ENCODE assay signal across 29 mouse cellular contexts in genomic region chr13:45405194-45405810, GRCm38 (mm10). TPM values are rescaled to one million over a fixed set of nuclear protein-coding genes. Genes with fewer than 3 reads are reported as not detected.
DNase-seq lines count a peak whose midpoint lies in the region; ATAC-seq and TF ChIP-seq lines count a peak whose summit lies in the region.
"Had no signal": no experiment of that assay in that cellular context is flagged by ENCODE, and none has a peak within 500 bp of the region (broad histone marks: within the 10 kb centered on the region; RNA-seq: fewer than 3 reads in every experiment).

No protein-coding gene starts in this region.

- H3K36me3 ChIP-seq in heart, embryonic 10.5 days = peaks cover 58% of the 10 kb centered on the region
- peaks cover 54% of the 10 kb centered on the region for H3K36me3 ChIP-seq in heart, embryonic 12.5 days
- peaks cover 21% of the 10 kb centered on the region for H3K36me3 ChIP-seq in liver, embryonic 11.5 days (ENCODE audit: control insufficient read depth, insufficient read depth, low read length)
- H3K36me3 ChIP-seq in liver, embryonic 16.5 days (ENCODE audit: control insufficient read depth, insufficient read depth) = peaks cover 51% of the 10 kb centered on the region
- H3K36me3 ChIP-seq in kidney, embryonic 15.5 days = peaks cover 64% of the 10 kb centered on the region
- peaks cover 30% of the 10 kb centered on the region for H3K36me3 ChIP-seq in stomach, postnatal 0 days (ENCODE audit: control insufficient read depth, insufficient read depth, low read length)
- H3K36me3 ChIP-seq: G1E had no signal

- no peak for DNase-seq in heart, embryonic 10.5 days (ENCODE audit: low spot score)
- no peak for DNase-seq in liver, embryonic 11.5 days (ENCODE audit: low spot score)
- no peak for DNase-seq in stomach, postnatal 0 days (ENCODE audit: low spot score)
- no peak for DNase-seq in adrenal gland, postnatal 4 days (ENCODE audit: low spot score in 2 of 2)
- DNase-seq: adrenal gland, postnatal 10 days; cerebellum, adult 11-12 months; cerebellum, adult 9-11 months; forebrain, postnatal 0 days; gastrocnemius, postnatal 10 days; heart, postnatal 4 days; kidney, adult 8-10 months; kidney, postnatal 36 days; lung, embryonic 14.5 days; midbrain, embryonic 14.5 days; retina, postnatal 1 day; right cerebral cortex, postnatal 14 days; thymus, postnatal 14 days had no signal

- no peak for ATAC-seq in heart, embryonic 12.5 days (ENCODE audit: insufficient number of reproducible peaks, low FRiP score)
- ATAC-seq in liver, embryonic 11.5 days (replicated peaks; ENCODE audit: low FRiP score) = peak; percentile 67
- ATAC-seq in liver, embryonic 16.5 days (ENCODE audit: low read depth) = peak; percentile 52
- no peak for ATAC-seq in kidney, embryonic 15.5 days (replicated peaks; ENCODE audit: low FRiP score)
- ATAC-seq in stomach, postnatal 0 days (ENCODE audit: low FRiP score, low TSS enrichment) = no peak
- ATAC-seq: forebrain, postnatal 0 days; Patski had no signal

- peak overlapping the region; percentile 48; the same call in 1 of the 2 replicates for H3K27ac ChIP-seq in heart, embryonic 10.5 days
- H3K27ac ChIP-seq in heart, embryonic 12.5 days (ENCODE audit: poor library complexity, severe bottlenecking) = no peak overlapping the region
- peak overlapping the region; percentile 19; the same call in 1 of the 2 replicates for H3K27ac ChIP-seq in bone marrow, adult 2 months (ENCODE audit: control insufficient read depth, insufficient read depth, low read depth, low read length, poor library complexity)
- peak overlapping the region; percentile 92 for H3K27ac ChIP-seq in liver, embryonic 11.5 days (ENCODE audit: low read depth, low read length)
- peak overlapping the region; percentile 88 for H3K27ac ChIP-seq in liver, embryonic 16.5 days (ENCODE audit: low read length)
- no peak overlapping the region for H3K27ac ChIP-seq in kidney, embryonic 15.5 days
- H3K27ac ChIP-seq in stomach, postnatal 0 days (replicated peaks) = no peak overlapping the region
- H3K27ac ChIP-seq: embryonic facial prominence, embryonic 15.5 days; forebrain, embryonic 12.5 days; hindbrain, embryonic 13.5 days; layer of hippocampus, adult 2 months; limb, embryonic 13.5 days; stomach, embryonic 15.5 days had no signal

- no peaks in the 10 kb centered on the region for H3K27me3 ChIP-seq in heart, embryonic 10.5 days (ENCODE audit: insufficient read depth, poor library complexity, severe bottlenecking)
- H3K27me3 ChIP-seq in heart, embryonic 12.5 days (replicated peaks) = no peaks in the 10 kb centered on the region
- H3K27me3 ChIP-seq in liver, embryonic 11.5 days (replicated peaks; ENCODE audit: control insufficient read depth, insufficient read depth, low read length) = no peaks in the 10 kb centered on the region; the same call in 1 of the 2 replicates
- no peaks in the 10 kb centered on the region for H3K27me3 ChIP-seq in liver, embryonic 16.5 days (ENCODE audit: control insufficient read depth, insufficient read depth, low read depth, low read length)
- no peaks in the 10 kb centered on the region for H3K27me3 ChIP-seq in kidney, embryonic 15.5 days
- H3K27me3 ChIP-seq in stomach, postnatal 0 days (ENCODE audit: control insufficient read depth, insufficient read depth, low read length) = no peaks in the 10 kb centered on the region
- H3K27me3 ChIP-seq: embryonic facial prominence, embryonic 15.5 days; forebrain, embryonic 12.5 days; limb, embryonic 13.5 days; Patski; stomach, embryonic 15.5 days had no signal

- TF ChIP-seq EP300 in stomach, postnatal 0 days (optimal IDR thresholded peaks at IDR 0.05) = no peak

- H3K9me3 ChIP-seq in heart, embryonic 10.5 days = no peaks in the 10 kb centered on the region
- H3K9me3 ChIP-seq in heart, embryonic 12.5 days (replicated peaks) = no peaks in the 10 kb centered on the region
- H3K9me3 ChIP-seq in liver, embryonic 11.5 days (ENCODE audit: control insufficient read depth, low read length) = no peaks in the 10 kb centered on the region
- no peaks in the 10 kb centered on the region for H3K9me3 ChIP-seq in liver, embryonic 16.5 days (replicated peaks; ENCODE audit: control insufficient read depth, low read length)
- H3K9me3 ChIP-seq in kidney, embryonic 15.5 days (replicated peaks) = no peaks in the 10 kb centered on the region
- no peaks in the 10 kb centered on the region for H3K9me3 ChIP-seq in stomach, postnatal 0 days (ENCODE audit: control insufficient read depth, low read length)
- H3K9me3 ChIP-seq: embryonic facial prominence, embryonic 15.5 days; forebrain, embryonic 12.5 days; G1E; hindbrain, embryonic 13.5 days; limb, embryonic 13.5 days; stomach, embryonic 15.5 days had no signal

- no peak overlapping the region for H3K9ac ChIP-seq in heart, embryonic 12.5 days
- peak overlapping the region; percentile 1; the same call in 1 of the 2 replicates for H3K9ac ChIP-seq in liver, embryonic 11.5 days (ENCODE audit: low read depth, low read length)
- peak overlapping the region; percentile 20 for H3K9ac ChIP-seq in liver, embryonic 16.5 days (ENCODE audit: low read depth, low read length)
- H3K9ac ChIP-seq in kidney, embryonic 15.5 days = no peak overlapping the region
- H3K9ac ChIP-seq in stomach, postnatal 0 days (ENCODE audit: low read length) = no peak overlapping the region
- H3K9ac ChIP-seq: embryonic facial prominence, embryonic 15.5 days; forebrain, embryonic 12.5 days; forebrain, postnatal 0 days; hindbrain, embryonic 13.5 days; limb, embryonic 13.5 days; lung, embryonic 14.5 days; stomach, embryonic 15.5 days had no signal

- peaks cover 21% of the 10 kb centered on the region for H3K4me1 ChIP-seq in heart, embryonic 10.5 days
- peaks cover 15% of the 10 kb centered on the region for H3K4me1 ChIP-seq in heart, embryonic 12.5 days (replicated peaks)
- peaks cover 6% of the 10 kb centered on the region for H3K4me1 ChIP-seq in bone marrow, adult 2 months (ENCODE audit: control insufficient read depth, insufficient read depth, low read length)
- H3K4me1 ChIP-seq in liver, embryonic 11.5 days (replicated peaks; ENCODE audit: control insufficient read depth, insufficient read depth, low read length) = peaks cover 54% of the 10 kb centered on the region
- peaks cover 62% of the 10 kb centered on the region for H3K4me1 ChIP-seq in liver, embryonic 16.5 days (ENCODE audit: control insufficient read depth, low read depth, low read length)
- peaks cover 5% of the 10 kb centered on the region for H3K4me1 ChIP-seq in kidney, embryonic 15.5 days
- H3K4me1 ChIP-seq in stomach, postnatal 0 days (replicated peaks; ENCODE audit: control insufficient read depth, insufficient read depth) = no peaks in the 10 kb centered on the region
- H3K4me1 ChIP-seq: forebrain, embryonic 12.5 days; stomach, embryonic 15.5 days had no signal

- H3K4me3 ChIP-seq in heart, embryonic 10.5 days = no peak overlapping the region
- no peak overlapping the region for H3K4me3 ChIP-seq in heart, embryonic 12.5 days
- H3K4me3 ChIP-seq in bone marrow, adult 2 months (replicated peaks; ENCODE audit: control insufficient read depth, low read depth, low read length) = no peak overlapping the region
- H3K4me3 ChIP-seq in liver, embryonic 11.5 days (ENCODE audit: low read depth, low read length) = no peak overlapping the region
- H3K4me3 ChIP-seq in liver, embryonic 16.5 days (ENCODE audit: low read depth, low read length) = no peak overlapping the region
- no peak overlapping the region for H3K4me3 ChIP-seq in kidney, embryonic 15.5 days (replicated peaks)
- H3K4me3 ChIP-seq in stomach, postnatal 0 days (ENCODE audit: low read depth, low read length) = no peak overlapping the region
- H3K4me3 ChIP-seq: embryonic facial prominence, embryonic 15.5 days; forebrain, embryonic 12.5 days; hindbrain, embryonic 13.5 days; layer of hippocampus, adult 2 months; limb, embryonic 13.5 days; stomach, embryonic 15.5 days had no signal

- no peak for TF ChIP-seq POLR2A in bone marrow, adult 2 months (IDR thresholded peaks at IDR 0.05; ENCODE audit: borderline replicate concordance, control insufficient read depth, low read depth, low read length)

- TF ChIP-seq CTCF in bone marrow, adult 2 months (IDR thresholded peaks at IDR 0.05; ENCODE audit: control insufficient read depth, insufficient read depth, low read length) = no peak
- TF ChIP-seq CTCF in stomach, postnatal 0 days (IDR thresholded peaks at IDR 0.05; ENCODE audit: low read depth) = no peak

- 86% methylated on average over 6 of the region's 6 CpGs for WGBS in heart, embryonic 10.5 days
- WGBS in heart, embryonic 12.5 days = 85% methylated on average over 6 of the region's 6 CpGs
- 67% methylated on average over 6 of the region's 6 CpGs for WGBS in bone marrow, adult 2 months
- WGBS in liver, embryonic 11.5 days = 58% methylated on average over 6 of the region's 6 CpGs
- 39% methylated on average over 6 of the region's 6 CpGs for WGBS in liver, embryonic 16.5 days (ENCODE audit: insufficient replicate concordance)
- WGBS in kidney, embryonic 15.5 days = 93% methylated on average over 6 of the region's 6 CpGs
- WGBS in stomach, postnatal 0 days = 90% methylated on average over 6 of the region's 6 CpGs

- no peak overlapping the region for H3K4me2 ChIP-seq in heart, embryonic 12.5 days
- H3K4me2 ChIP-seq in liver, embryonic 11.5 days = peak overlapping the region; percentile 53
- H3K4me2 ChIP-seq in liver, embryonic 16.5 days (ENCODE audit: low read depth, low read length) = peak overlapping the region; percentile 49
- H3K4me2 ChIP-seq in kidney, embryonic 15.5 days = no peak overlapping the region
- no peak overlapping the region for H3K4me2 ChIP-seq in stomach, postnatal 0 days (replicated peaks; ENCODE audit: low read depth)
- H3K4me2 ChIP-seq: embryonic facial prominence, embryonic 15.5 days; forebrain, embryonic 12.5 days; hindbrain, embryonic 13.5 days; limb, embryonic 13.5 days; lung, embryonic 14.5 days; stomach, embryonic 15.5 days had no signal

RNA-seq across cellular contexts. Expression of gene Mylip, which starts 15.8 kb away (rescaled TPM):
- polyA plus RNA-seq in heart, embryonic 10.5 days (2016; fragmentation: Nextera tagmentation; extraction: Ambion mirVana) = 5.2 and 8.2 TPM in 2 replicates
- 6.3 and 6.9 TPM in 2 replicates for polyA plus RNA-seq in heart, embryonic 12.5 days (2016; fragmentation: Nextera tagmentation; extraction: Ambion mirVana)
- 19.3 and 20.0 TPM in 2 replicates for polyA plus RNA-seq in bone marrow, adult 2 months (2011; ENCODE audit: insufficient read depth, insufficient read length, low replicate concordance, missing spikeins)
- polyA plus RNA-seq in liver, embryonic 11.5 days (2014; fragmentation: Nextera tagmentation; extraction: Ambion mirVana) = 3.1 and 4.4 TPM in 2 replicates
- 7.7 and 8.0 TPM in 2 replicates for polyA plus RNA-seq in liver, embryonic 16.5 days (2015; fragmentation: Nextera tagmentation; extraction: Ambion mirVana)
- polyA plus RNA-seq in kidney, embryonic 15.5 days (2015; fragmentation: Nextera tagmentation; extraction: Ambion mirVana) = 13.1 and 14.8 TPM in 2 replicates
- 5.1 and 7.5 TPM in 2 replicates for polyA plus RNA-seq in stomach, postnatal 0 days (2015; fragmentation: Nextera tagmentation; extraction: Ambion mirVana)
- 10 to 100 TPM; 14.8 to 15.5 TPM for total RNA-seq in adrenal gland, postnatal 4 days (2021)

Comparison
In these comparisons a context has a peak if more than half of its experiments do, and no peak if none do; other contexts are left out.
1. H3K27ac ChIP-seq: peak in heart, embryonic 10.5 days (single experiment), bone marrow, adult 2 months (single experiment), liver, embryonic 11.5 days (single experiment) and liver, embryonic 16.5 days (single experiment); none in heart, embryonic 12.5 days (single experiment), kidney, embryonic 15.5 days (single experiment) and stomach, postnatal 0 days (single experiment).
2. ATAC-seq: peak in liver, embryonic 11.5 days (single experiment) and liver, embryonic 16.5 days (single experiment); none in heart, embryonic 12.5 days (single experiment), kidney, embryonic 15.5 days (single experiment) and stomach, postnatal 0 days (single experiment).
3. H3K4me2 ChIP-seq: peak in liver, embryonic 11.5 days (single experiment) and liver, embryonic 16.5 days (single experiment); none in heart, embryonic 12.5 days (single experiment), kidney, embryonic 15.5 days (single experiment) and stomach, postnatal 0 days (single experiment).
4. H3K9ac ChIP-seq: peak in liver, embryonic 11.5 days (single experiment) and liver, embryonic 16.5 days (single experiment); none in heart, embryonic 12.5 days (single experiment), kidney, embryonic 15.5 days (single experiment) and stomach, postnatal 0 days (single experiment).